Mouse (Mus musculus): Measurements from ENCODE around the gene D330020A13Rik.

- no peak for TF ChIP-seq CTCF (IDR thresholded peaks at IDR 0.05; ENCODE audit: low read depth)
- no peak for TF ChIP-seq EP300 (IDR thresholded peaks at IDR 0.05; ENCODE audit: low read depth)
These were observed 39.0 kb upstream of the D330020A13Rik start for GRCm38 (mm10) chr6:120255144-120255543.
